Mouse (Mus musculus) midbrain, embryonic 15.5 days (tissue): Measurements from ENCODE around the gene Nudt14. TPM values are rescaled to one million over a fixed set of nuclear protein-coding genes. Genes with fewer than 3 reads are reported as not detected.
A peak's percentile ranks its signal among the peaks of the same experiment; 100 is the strongest.

Experiments
- ATAC-seq: fragments of 200-750 bp; cut with Nextera tagmentation; replicated peaks from 2 replicates; pipeline ENCODE4 v1.8.0; 2017; ENCODE audit warnings: moderate TSS enrichment
- H3K27ac ChIP-seq: fragments of 300-500 bp; sonication (generic); 2 replicates; pipeline ENCODE4 v1.5.1; 2015; ENCODE audit warnings: mild to moderate bottlenecking, inconsistent platforms
- H3K27me3 ChIP-seq: fragments of 300-500 bp; sonication (generic); replicated peaks from 2 replicates; pipeline ENCODE4 v1.6.1; 2015; ENCODE audit warnings: inconsistent platforms
- H3K36me3 ChIP-seq: fragments of 300-500 bp; sonication (generic); replicated peaks from 2 replicates; pipeline ENCODE4 v1.6.1; 2015; ENCODE audit warnings: inconsistent platforms
- H3K4me1 ChIP-seq: fragments of 300-500 bp; sonication (generic); 2 replicates; pipeline ENCODE4 v1.6.1; 2015; ENCODE audit warnings: inconsistent platforms
- H3K4me2 ChIP-seq: fragments of 300-500 bp; sonication (generic); 2 replicates; pipeline ENCODE4 v1.6.1; 2015; ENCODE audit warnings: inconsistent platforms, mild to moderate bottlenecking, moderate library complexity
- H3K4me3 ChIP-seq: fragments of 300-500 bp; sonication (generic); 2 replicates; pipeline ENCODE4 v1.5.1; 2015; ENCODE audit warnings: mild to moderate bottlenecking, inconsistent platforms
- H3K9ac ChIP-seq: fragments of 300-500 bp; sonication (generic); 2 replicates; pipeline ENCODE4 v1.6.1; 2015; ENCODE audit warnings: mild to moderate bottlenecking, inconsistent platforms
- H3K9me3 ChIP-seq: fragments of 300-500 bp; sonication (generic); 2 replicates; pipeline ENCODE4 v1.6.1; 2016; ENCODE audit warnings: inconsistent platforms
- WGBS: fragments of 180-500 bp; shearing (Covaris S2); methylation state at CpG from one replicate; pipeline ENCODE4 v1.1.7; 2015; ENCODE audit warnings: mixed read lengths; 5-methylcytosine and 5-hydroxymethylcytosine counted together
- polyA plus RNA-seq: library from polyadenylated mRNA; unstranded; fragments of >200 nt; fragmentation: Nextera tagmentation; extraction: Ambion mirVana; gene quantifications from 2 replicates; pipeline ENCODE4 v1.2.1, GENCODE M21; 2015

Gene Nudt14
- polyA plus RNA-seq, 1 experiment from 2014 or later = 60.8 TPM

GRCm38 (mm10) chr12:112941156-112941775 is 658 bp downstream of the Nudt14 start:
- Histone ChIP-seq H3K36me3 (no peaks in the 10 kb centered on the region), H3K4me1 (peaks cover 21% of the 10 kb centered on the region), H3K4me2 (peak overlapping the region; percentile 82), H3K9ac (peak overlapping the region; percentile 86), H3K27me3 (no peaks in the 10 kb centered on the region), H3K4me3 (peak overlapping the region; percentile 85), H3K9me3 (no peaks in the 10 kb centered on the region), H3K27ac (0 out of 2 replicates have a peak overlapping the region, but pooled peaks have one; percentile 81)
- peak; percentile 25 for ATAC-seq
- 40% methylated on average over 10 of the region's 10 CpGs for whole genome bisulfite sequencing

DNA sequence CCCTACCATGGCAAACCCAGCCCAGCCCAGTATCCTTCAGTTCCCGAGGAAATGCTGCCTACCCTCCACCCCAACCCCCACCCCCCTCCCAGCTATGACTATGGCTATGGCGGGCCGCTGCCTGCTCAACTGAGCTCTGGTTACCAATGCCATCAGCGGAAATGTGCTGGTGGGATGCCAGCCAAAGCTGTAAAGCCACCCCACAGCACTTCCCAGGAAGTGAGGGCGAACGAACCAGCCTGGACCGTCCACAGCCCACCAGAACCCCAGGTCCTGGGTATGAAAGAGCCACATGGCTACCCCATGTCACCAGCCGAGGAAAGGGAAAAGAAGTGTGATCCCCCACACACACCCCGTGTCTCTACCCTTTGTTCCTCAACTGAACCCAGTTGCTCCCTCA is 1.2 kb downstream of the Nudt14 start:
- Histone ChIP-seq H3K4me1 (peaks cover 21% of the 10 kb centered on the region), H3K4me2 (no peak overlapping the region), H3K27me3 (no peaks in the 10 kb centered on the region), H3K4me3 (no peak overlapping the region), H3K36me3 (no peaks in the 10 kb centered on the region), H3K9me3 (no peaks in the 10 kb centered on the region), H3K27ac (0 out of 2 replicates have a peak overlapping the region, but pooled peaks have one; percentile 81), H3K9ac (no peak overlapping the region)
- no peak for ATAC-seq
- WGBS = 80% methylated on average over 9 of the region's 9 CpGs

DNA sequence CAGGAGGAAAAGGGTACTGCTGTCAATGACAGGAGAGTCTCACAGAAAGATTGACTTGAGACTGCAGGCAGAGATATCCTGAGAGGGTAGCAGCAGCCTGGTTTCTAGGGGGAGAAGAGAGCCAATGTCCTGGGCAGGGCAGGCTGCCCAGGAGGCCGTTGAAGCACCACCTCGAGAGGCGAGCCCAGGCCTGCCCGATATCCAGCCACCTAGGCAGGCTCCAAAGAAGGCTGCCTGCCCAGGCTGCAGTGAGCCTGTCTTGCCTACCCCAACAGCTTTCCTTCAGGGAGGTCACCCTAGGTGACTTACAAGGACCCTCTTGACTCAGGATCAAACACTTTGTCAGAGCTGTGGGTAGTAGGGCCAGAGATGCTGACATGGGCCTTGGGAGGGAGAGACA is 1.7 kb downstream of the Nudt14 start:
- Histone ChIP-seq H3K4me3 (no peak overlapping the region), H3K27ac (no peak overlapping the region), H3K9ac (no peak overlapping the region), H3K27me3 (no peaks in the 10 kb centered on the region), H3K4me2 (no peak overlapping the region), H3K36me3 (no peaks in the 10 kb centered on the region), H3K9me3 (no peaks in the 10 kb centered on the region), H3K4me1 (peaks cover 21% of the 10 kb centered on the region)
- WGBS = 80% methylated on average over 4 of the region's 4 CpGs
- no peak for ATAC-seq

- Histone ChIP-seq H3K27ac (no peak overlapping the region), H3K4me1 (peaks cover 21% of the 10 kb centered on the region), H3K4me3 (no peak overlapping the region), H3K36me3 (no peaks in the 10 kb centered on the region), H3K9me3 (no peaks in the 10 kb centered on the region), H3K9ac (peak overlapping the region; percentile 3; the same call in 1 of the 2 replicates), H3K27me3 (no peaks in the 10 kb centered on the region), H3K4me2 (no peak overlapping the region)
- ATAC-seq = no peak
- WGBS = 64% methylated on average over 10 of the region's 10 CpGs
Observed at GRCm38 (mm10) chr12:112938873-112939565, 2.9 kb downstream of the Nudt14 start.

- Histone ChIP-seq H3K27me3 (no peaks in the 10 kb centered on the region), H3K27ac (no peak overlapping the region), H3K9me3 (no peaks in the 10 kb centered on the region), H3K9ac (no peak overlapping the region), H3K36me3 (no peaks in the 10 kb centered on the region), H3K4me1 (peaks cover 21% of the 10 kb centered on the region), H3K4me3 (no peak overlapping the region), H3K4me2 (no peak overlapping the region)
- WGBS = 83% methylated on average over 10 of the region's 10 CpGs
- no peak for ATAC-seq
Observed at GRCm38 (mm10) chr12:112938366-112938765, 3.6 kb downstream of the Nudt14 start.

DNA sequence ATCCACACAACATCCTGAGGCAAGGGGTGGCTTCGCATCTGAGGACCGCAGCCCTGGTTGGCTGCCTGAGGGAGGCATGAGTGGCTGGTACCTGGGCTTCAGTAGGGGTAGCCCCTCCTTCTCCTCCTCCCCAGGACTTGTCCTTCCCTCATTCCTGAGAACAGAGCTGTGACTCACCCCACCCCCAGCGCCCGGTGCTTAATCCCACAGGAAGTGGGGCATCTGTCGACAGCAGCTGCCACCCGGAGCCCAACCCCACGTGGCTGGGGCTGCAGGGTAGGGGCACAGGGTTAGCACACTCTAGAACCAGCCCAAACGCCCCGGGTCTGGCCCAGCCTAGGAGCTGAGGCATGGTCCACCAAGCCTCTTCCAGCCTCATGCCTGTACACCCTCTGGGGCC is 4.0 kb downstream of the Nudt14 start:
- no peak overlapping the region for H3K4me2 ChIP-seq
- H3K27ac ChIP-seq = no peak overlapping the region
- H3K9ac ChIP-seq = no peak overlapping the region
- no peaks in the 10 kb centered on the region for H3K36me3 ChIP-seq
- ATAC-seq = no peak
- no peak overlapping the region for H3K4me3 ChIP-seq
- 51% methylated on average over 9 of the region's 9 CpGs for WGBS
- H3K27me3 ChIP-seq = no peaks in the 10 kb centered on the region
- H3K9me3 ChIP-seq = no peaks in the 10 kb centered on the region
- peaks cover 21% of the 10 kb centered on the region for H3K4me1 ChIP-seq

DNA sequence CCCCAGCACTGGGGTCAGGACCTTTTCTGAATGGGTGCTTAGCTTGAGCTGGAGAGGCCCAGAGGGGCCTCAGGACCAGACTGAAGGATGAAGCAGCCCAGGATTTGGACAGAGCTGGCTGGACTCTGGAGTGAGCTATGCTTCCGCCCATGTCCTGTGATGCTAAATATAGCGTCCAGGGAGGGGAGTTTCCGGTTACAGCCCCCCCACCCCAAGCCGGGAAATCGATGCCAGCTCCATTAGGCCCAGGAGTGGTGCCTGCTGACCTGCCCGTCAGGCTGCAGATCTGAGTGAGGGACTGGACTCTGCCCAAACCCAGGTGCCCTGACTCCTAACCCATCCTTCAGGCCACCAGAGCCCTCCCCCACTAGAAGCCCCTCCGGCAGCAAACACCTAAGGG is 9.3 kb downstream of the Nudt14 start:
- H3K4me3 ChIP-seq = no peak overlapping the region
- no peak overlapping the region for H3K4me2 ChIP-seq
- no peaks in the 10 kb centered on the region for H3K9me3 ChIP-seq
- 0 out of 2 replicates have a peak, but pooled peaks cover 2% of the 10 kb centered on the region for H3K27me3 ChIP-seq
- H3K4me1 ChIP-seq = peaks cover 16% of the 10 kb centered on the region
- H3K9ac ChIP-seq = no peak overlapping the region
- no peak overlapping the region for H3K27ac ChIP-seq
- 70% methylated on average over 7 of the region's 7 CpGs for WGBS
- no peaks in the 10 kb centered on the region for H3K36me3 ChIP-seq
- ATAC-seq = no peak

GRCm38 (mm10) chr12:112929562-112930352 is 12.2 kb downstream of the Nudt14 start, which contains the start of gene Jag2:
Jag2 (minus strand) TSS chr12:112929776.
- Histone ChIP-seq H3K4me2 (peak within 1 kb of the TSS; percentile 90), H3K4me3 (peak within 1 kb of the TSS; percentile 77), H3K27me3 (0 out of 2 replicates have a peak, but pooled peaks cover 5% of the 10 kb centered on the region), H3K9me3 (no peaks in the 10 kb centered on the region), H3K4me1 (peaks cover 32% of the 10 kb centered on the region), H3K36me3 (no peaks in the 10 kb centered on the region), H3K27ac (peak within 1 kb of the TSS; percentile 87), H3K9ac (peak within 1 kb of the TSS; percentile 69)
- peak; percentile 79 for ATAC-seq
- WGBS = under 1% methylated on average over 65 of the region's 85 CpGs

DNA sequence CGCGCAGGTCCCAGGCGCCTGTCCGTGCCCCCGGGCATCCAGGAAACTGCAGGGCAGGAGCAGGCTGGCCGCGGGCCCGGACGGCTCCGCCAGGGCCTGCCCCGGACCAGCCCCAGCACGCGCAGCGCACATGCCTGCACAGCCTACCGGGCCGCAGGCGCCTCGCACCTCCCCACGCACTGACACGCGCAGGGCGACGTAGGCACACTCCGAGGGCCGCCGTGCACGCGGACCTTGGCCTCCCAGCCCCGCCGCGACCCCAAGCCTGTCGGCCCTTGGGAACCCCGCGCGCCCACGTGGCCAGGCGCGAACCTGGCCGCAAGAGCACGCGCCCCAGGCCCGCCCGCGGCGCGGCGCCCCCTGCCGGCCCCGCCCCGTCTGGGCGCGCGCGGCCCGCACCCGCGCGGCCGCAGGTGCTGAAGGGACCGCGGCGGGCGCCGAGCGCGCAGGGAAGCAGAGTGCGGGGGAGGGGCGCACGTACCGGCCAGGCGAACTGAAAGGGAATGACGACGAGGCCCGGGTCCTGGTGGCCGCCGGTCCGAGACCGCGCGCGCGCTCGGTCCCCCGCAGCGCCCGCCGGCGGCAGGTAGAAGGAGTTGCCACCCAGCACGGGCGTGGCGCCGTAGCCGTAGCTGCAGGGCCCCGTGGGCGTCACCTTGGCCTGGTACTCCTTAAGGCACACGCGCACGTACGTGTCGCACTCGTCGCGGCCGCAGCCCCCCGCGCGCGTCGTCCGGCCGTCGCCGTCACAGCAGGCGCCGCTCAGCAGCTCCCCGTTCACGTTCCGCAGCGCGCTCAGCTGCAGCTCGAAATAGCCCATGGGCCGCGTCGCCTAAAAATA is 13.3 kb downstream of the Nudt14 start:
- 1% methylated on average over 94 of the region's 124 CpGs for WGBS
- Histone ChIP-seq H3K36me3 (no peaks in the 10 kb centered on the region), H3K4me2 (peak overlapping the region; percentile 90), H3K4me3 (peak overlapping the region; percentile 77), H3K27me3 (0 out of 2 replicates have a peak, but pooled peaks cover 5% of the 10 kb centered on the region), H3K9ac (peak overlapping the region; percentile 69), H3K9me3 (no peaks in the 10 kb centered on the region), H3K4me1 (peaks cover 32% of the 10 kb centered on the region), H3K27ac (peak overlapping the region; percentile 87)
- ATAC-seq = peak; percentile 51

DNA sequence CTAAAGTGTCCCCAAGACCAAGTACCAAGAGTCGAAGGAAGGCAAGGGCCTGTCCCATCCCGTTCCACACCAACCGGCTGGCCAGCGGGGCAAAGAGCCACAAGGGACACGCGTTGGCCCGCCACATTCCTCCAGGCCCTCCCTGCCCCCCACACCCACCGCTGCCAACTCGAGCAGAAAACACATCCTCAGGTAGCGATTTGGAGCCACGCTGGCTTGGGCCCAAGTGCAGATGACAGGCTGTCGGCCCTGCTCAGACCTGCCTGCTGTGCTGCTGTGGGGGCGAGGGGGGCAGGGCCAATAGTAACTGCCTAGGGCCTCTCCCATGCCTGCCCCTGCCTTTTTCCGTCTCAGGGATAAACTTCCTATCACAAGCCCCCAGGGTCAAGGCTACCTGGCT is 14.7 kb downstream of the Nudt14 start:
- no peak overlapping the region for H3K27ac ChIP-seq
- H3K9me3 ChIP-seq = no peaks in the 10 kb centered on the region
- H3K4me3 ChIP-seq = peak overlapping the region; percentile 77; the same call in 1 of the 2 replicates
- H3K9ac ChIP-seq = no peak overlapping the region
- no peak for ATAC-seq
- WGBS = 67% methylated on average over 14 of the region's 14 CpGs
- H3K4me1 ChIP-seq = peaks cover 42% of the 10 kb centered on the region
- no peaks in the 10 kb centered on the region for H3K36me3 ChIP-seq
- peak overlapping the region; percentile 90 for H3K4me2 ChIP-seq
- 0 out of 2 replicates have a peak, but pooled peaks cover 5% of the 10 kb centered on the region for H3K27me3 ChIP-seq

DNA sequence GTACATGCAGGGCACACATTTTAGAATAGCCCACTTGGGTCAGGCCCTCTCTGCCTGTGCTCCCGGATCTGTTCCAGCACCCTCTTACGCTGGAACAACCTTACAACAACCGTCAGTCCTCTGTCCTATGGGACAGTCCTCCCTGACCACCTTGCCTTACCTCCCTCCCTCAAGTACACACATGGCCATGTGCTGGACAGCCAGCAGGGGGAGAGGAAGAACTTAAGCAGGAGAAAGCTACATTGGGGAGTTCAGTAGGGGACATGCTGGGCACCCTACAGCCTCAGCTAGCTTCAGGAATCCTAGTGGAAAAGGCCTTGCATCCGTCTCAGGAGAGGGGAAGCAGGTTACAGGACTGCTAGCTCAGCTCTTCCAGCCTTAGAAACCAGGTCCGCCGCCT is 16.0 kb downstream of the Nudt14 start:
- 0 out of 2 replicates have a peak, but pooled peaks cover 5% of the 10 kb centered on the region for H3K27me3 ChIP-seq
- H3K27ac ChIP-seq = no peak overlapping the region
- no peak overlapping the region for H3K4me3 ChIP-seq
- no peak overlapping the region for H3K4me2 ChIP-seq
- H3K9ac ChIP-seq = no peak overlapping the region
- no peaks in the 10 kb centered on the region for H3K9me3 ChIP-seq
- WGBS = 77% methylated on average over 6 of the region's 6 CpGs
- H3K36me3 ChIP-seq = no peaks in the 10 kb centered on the region
- H3K4me1 ChIP-seq = peaks cover 48% of the 10 kb centered on the region
- ATAC-seq = no peak
